Mouse (Mus musculus): ENCODE data around the gene Ypel2.

- TF ChIP-seq CTCF (IDR thresholded peaks at IDR 0.05 in 2 of 3, conservative IDR thresholded peaks at IDR 0.05 in 1 of 3; ENCODE audit: control insufficient read depth in 1 of 3, insufficient read depth in 1 of 3, low read depth in 2 of 3, low read length in 3 of 3, poor library complexity in 1 of 3, severe bottlenecking in 1 of 3) (no peak), POLR2AphosphoS2 (IDR thresholded peaks at IDR 0.05; ENCODE audit: low read length) (no peak), USF2 (IDR thresholded peaks at IDR 0.05; ENCODE audit: borderline replicate concordance in 1 of 2, insufficient read depth in 1 of 2, low read depth in 1 of 2, low read length in 2 of 2) (no peak), POLR2A (IDR thresholded peaks at IDR 0.05; ENCODE audit: control insufficient read depth in 1 of 2, insufficient read depth in 1 of 2, low read depth in 1 of 2, low read length in 2 of 2, poor library complexity in 1 of 2) (no peak)
Measured at GRCm38 (mm10) chr11:87018081-87018480, 24.6 kb upstream of the Ypel2 start.
